Mouse (Mus musculus): ENCODE data around the gene Gm4894.

Gm4894 gene

DNA sequence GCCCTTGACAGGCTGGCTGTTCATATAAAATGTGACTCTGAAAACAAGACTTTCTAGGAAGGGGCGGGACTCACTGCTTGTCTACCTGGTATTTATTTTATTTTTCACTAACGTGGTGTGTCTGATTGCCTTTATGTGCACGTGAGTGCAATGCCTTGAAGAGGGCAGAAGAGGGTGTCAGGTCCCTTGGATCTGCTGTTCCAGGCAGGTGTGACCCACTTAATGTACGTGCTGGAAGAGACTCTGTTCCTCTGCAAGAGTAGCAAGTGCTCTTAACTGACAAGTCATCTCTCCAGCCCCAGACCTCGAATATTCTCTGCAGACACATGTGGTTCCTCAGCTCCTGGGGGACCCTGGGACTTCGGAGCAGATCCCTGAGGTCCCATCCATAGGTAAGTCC is at the start of gene Gm4894:
Gm4894 (plus strand) TSS at position 301 of the 400 bp plus-strand sequence.
- DNase-seq: no peak

DNA sequence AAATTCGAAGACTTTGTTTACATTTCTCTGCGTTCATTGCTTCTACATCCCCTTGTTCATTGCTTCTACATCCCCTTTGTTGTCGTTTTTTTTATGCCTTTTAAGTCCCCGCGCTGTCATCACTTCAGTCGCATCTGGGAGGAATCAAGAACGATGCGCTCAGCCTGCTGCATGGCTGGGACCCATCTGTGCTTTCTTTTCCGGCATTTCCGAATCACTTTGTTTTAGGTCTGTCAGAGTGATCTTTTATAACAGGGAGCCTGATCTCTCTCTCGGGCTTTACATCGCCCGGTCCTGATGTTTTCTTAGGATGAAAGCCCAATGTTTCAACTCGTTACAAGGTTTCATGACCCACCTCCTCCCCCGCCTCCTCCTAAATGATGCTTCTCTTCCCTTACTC is 44.0 kb upstream of the Gm4894 start:
- DNase-seq: no peak

DNA sequence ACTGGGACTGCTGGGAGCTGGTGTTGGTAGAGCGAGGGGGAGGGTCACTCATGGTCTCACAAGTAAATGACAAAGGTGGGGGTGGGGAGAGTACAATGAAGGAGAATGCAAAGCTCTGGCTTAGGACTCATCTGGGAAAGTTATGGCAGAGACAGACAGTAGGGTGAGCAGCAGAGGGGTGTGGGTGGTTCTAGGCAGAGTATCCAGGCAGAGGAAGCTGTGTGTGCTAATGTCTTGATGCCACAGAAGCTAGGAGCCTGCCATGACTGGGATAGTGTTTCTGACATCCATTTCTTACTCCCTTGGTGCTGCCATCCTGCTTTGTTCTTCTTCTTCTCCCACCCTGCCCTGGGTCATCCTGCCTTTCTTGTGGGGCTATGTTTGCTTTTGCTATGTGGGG is 38.8 kb upstream of the Gm4894 start:
- DNase-seq: no peak

GRCm38 (mm10) chr9:49214734-49215133 is 35.6 kb upstream of the Gm4894 start:
- no peak for DNase-seq

GRCm38 (mm10) chr9:49217626-49218607 is 32.4 kb upstream of the Gm4894 start:
- DNase-seq: no peak

DNA sequence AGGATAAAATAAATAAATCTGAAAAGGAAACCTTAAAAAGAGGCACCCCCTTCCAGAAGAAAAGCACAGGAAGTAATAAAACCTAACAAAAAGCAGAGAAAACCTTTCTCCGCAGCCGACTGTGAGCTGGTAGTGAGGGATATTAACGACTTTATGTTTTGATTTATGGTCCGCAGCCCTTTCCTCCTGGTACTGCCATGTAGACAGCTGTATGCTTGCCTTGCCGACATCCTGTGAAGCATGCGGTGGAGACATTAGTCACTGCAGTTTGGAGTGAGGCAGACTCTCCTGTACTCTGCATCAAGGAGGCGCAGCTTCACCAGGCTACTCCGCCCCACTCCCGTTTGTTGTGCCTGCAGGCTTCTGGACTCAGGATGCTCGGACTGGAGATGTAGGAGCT is 25.8 kb upstream of the Gm4894 start:
- no peak for DNase-seq

GRCm38 (mm10) chr9:49227442-49227841 is 22.9 kb upstream of the Gm4894 start:
- no peak for DNase-seq

DNA sequence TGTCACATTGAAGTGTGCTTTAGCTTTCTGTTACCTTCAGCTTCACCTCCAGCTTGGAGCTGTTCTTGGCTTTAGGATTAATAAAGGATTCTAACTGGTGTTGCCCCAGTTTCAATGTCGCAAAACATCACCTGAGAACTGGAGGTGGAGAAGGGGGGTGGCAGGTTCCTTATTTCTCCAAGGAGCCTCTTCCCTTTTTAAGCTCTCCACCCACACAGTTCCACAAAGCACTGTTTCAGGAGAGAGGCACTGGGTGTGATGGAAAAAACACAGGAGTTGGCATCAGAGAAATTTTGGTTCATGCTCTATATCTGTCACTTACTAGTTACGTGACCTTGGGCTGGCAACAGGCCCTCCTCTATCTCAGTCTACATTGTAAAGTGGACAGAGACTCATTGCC is 21.3 kb upstream of the Gm4894 start:
- no peak for DNase-seq

DNA sequence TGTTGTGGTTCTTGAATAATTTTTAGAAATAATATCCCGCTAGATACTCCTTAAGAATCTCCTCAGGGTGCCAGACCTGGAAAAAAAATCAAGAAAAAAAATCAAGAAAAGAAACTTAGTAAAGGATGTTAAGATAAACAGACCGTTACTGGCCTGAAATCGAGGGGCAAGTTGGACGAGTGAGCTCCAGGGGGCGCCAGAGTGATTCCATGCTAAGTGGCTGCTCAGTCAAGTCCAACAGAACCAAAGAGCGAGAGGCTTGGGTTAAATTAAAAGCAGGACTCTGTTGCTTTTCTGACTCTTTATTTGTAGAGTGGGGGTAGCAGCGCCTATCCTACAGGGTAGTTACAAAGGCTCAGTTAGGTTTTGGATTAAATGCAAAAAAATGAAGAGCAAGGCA is 3.5 kb upstream of the Gm4894 start:
- peak; percentile 40 to 65 for DNase-seq

- DNase-seq: no peak
These were observed 18.6 kb downstream of the Gm4894 start for GRCm38 (mm10) chr9:49268949-49269348.

DNA sequence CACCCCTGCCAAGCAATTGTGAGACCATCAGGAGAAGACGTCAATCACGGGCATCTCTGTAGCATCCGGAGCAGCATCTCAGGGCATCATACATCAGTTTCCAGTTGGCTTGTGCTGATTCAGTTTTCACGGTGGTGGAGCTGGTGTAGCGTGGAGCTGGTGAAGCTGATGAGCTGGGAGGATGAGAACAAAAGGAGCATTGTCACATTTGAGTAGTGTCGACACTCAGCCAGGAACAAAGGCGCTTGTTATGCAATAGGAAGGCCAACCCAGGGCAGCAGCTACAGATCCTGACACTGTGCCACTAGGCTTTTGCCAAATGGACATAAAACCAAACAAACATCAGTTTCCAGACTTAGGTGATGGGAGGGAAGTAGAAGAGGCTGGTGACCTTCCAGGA is 23.2 kb downstream of the Gm4894 start:
- no peak for DNase-seq

GRCm38 (mm10) chr9:49275976-49276375 is 25.6 kb downstream of the Gm4894 start:
- DNase-seq: peak; percentile 5 to 28

GRCm38 (mm10) chr9:49276542-49277334 is 26.4 kb downstream of the Gm4894 start:
- DNase-seq: peak in 1 of 2 experiments; percentile 5

- DNase-seq: no peak
These were observed 44.8 kb downstream of the Gm4894 start for GRCm38 (mm10) chr9:49295101-49295500.

DNA sequence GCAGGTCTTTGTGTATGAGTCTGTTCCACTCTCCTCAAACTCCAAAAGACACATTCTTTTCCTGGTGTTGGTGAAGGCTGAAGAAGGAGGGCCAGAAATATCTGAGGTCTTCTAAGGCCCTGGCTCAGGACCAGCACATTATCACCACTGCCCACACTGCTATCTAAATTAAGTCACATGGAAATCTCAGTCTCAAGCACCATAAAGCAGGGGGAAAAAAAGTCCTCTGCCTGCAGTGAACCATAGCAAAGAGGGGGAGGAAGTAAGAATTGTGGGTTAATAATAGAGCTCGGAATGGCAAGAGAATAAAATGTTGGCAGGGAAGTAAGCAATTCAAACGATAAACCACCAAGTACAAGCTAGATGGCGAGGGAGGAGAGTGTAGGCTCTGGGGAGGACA is 57.2 kb downstream of the Gm4894 start:
- no peak for DNase-seq

GRCm38 (mm10) chr9:49310821-49311220 is 60.5 kb downstream of the Gm4894 start:
- no peak for DNase-seq

- DNase-seq: no peak
These were observed 68.3 kb downstream of the Gm4894 start for GRCm38 (mm10) chr9:49318638-49319037.

Data from lung, postnatal 4 days (tissue).